Mouse (Mus musculus) inflammation-experienced regulatory T-cells (primary cell): ENCODE data around the gene Vmn2r90. TPM values are rescaled to one million over a fixed set of nuclear protein-coding genes. Genes with fewer than 3 reads are reported as not detected.

Source experiments
- polyA plus RNA-seq, 2 experiments: library from polyadenylated mRNA; unstranded; fragments of 100-300 nt; shearing (Covaris generic); gene quantifications; one replicate each; pipeline ENCODE4 v1.2.1; 2017

Vmn2r90 gene
- under 1 TPM; 0.06 to 0.17 TPM for polyA plus RNA-seq

DNA sequence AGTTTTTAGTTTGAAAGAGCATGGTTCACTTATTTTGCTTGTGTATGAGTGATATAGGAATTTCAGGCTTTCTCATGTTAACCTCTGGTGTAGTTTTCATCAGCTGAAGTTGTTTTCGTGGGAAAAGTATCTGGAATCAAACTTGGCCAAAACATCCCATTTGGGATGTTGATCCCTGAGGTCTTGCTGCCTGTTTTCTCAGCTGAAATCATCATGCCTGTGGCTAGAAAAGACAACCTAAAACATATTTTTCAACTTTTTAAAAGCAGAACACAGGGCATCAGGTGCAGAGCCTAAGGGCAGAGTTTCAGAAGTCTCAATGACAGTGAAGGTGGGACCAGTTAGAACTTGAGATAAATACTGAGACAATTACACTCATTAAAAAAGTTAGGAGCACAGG, at the start of gene Vmn2r90:
Gene Vmn2r90, plus strand, starts transcription at position 301 of the 400 bp plus-strand sequence.

Other genes starting within 250 kb of the Vmn2r90 start
- 10 to 100 TPM; 30.3 to 40.7 TPM for gene Lnpep, start 78.7 kb upstream of the Vmn2r90 start, polyA plus RNA-seq
- 1 to 10 TPM; 3.1 to 5.0 TPM for gene Spaca6, start 123.4 kb downstream of the Vmn2r90 start, polyA plus RNA-seq
- under 1 TPM in 1 of 2 experiments, not detected in 1; 0.12 TPM for gene Has1, start 151.5 kb downstream of the Vmn2r90 start, polyA plus RNA-seq
- gene Fpr1, start 180.2 kb downstream of the Vmn2r90 start, polyA plus RNA-seq, result 1 to 10 TPM in 1 of 2 experiments, not detected in 1; 1.3 TPM
- gene Fpr2, start 184.1 kb downstream of the Vmn2r90 start, polyA plus RNA-seq, result 1 to 10 TPM in 1 of 2 experiments, under 1 TPM in 1; 0.13 to 2.6 TPM
- gene Fpr3, start 184.1 kb downstream of the Vmn2r90 start, polyA plus RNA-seq, result under 1 TPM; 0.12 to 0.49 TPM